Mouse (Mus musculus) layer of hippocampus, adult 9-10 months (tissue): ENCODE data around the gene Pex11b.
"Not testable (repeated sequence)": the region's sequence is repeated elsewhere in the genome, so short reads cannot be mapped to it uniquely, and the experiment has no call there.

Experiments
- DNase-seq: peaks from one replicate; pipeline ENCODE4 v3.0.0; 2022; ENCODE audit warnings: low spot score

Pex11b gene

DNA sequence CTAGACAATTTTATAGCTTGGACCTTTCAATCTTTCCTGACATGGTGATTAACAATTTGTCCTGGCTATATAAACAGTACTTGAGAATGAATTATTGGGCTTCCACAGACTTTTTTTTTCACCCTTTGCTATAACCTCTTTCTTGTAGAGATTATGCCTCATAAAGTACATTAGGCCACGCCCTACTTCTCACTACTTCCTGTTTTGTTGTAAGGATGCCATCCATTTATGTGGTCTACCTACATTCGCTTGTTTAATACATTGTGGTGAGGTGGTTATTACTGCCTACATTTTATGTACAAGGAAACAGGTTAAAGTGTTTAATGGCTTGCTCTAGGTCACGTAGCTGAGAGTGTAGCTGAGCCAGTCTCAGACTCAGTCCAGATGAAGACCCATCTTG, 40.0 kb downstream of the Pex11b start:
- no peak for DNase-seq

DNA sequence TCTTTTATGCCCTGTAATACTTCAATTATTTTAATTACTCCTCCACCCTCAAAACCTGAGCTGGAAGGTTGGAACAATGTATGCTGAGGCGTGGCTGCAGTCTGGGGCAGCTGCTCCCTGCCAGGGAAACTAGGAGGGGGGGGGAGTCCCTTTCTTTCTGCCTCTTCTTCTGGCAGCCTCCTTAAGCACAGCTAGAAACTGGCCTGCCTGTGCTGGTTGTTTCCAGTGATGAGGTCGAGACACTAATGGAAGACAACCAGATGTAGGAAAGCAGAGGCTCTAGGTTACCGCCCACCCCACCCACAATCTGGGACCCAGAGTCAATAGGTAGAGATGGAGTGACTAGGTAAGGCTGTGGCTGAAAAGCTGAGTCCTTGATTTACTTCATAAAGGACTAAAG, 40.5 kb downstream of the Pex11b start:
- no peak for DNase-seq

DNA sequence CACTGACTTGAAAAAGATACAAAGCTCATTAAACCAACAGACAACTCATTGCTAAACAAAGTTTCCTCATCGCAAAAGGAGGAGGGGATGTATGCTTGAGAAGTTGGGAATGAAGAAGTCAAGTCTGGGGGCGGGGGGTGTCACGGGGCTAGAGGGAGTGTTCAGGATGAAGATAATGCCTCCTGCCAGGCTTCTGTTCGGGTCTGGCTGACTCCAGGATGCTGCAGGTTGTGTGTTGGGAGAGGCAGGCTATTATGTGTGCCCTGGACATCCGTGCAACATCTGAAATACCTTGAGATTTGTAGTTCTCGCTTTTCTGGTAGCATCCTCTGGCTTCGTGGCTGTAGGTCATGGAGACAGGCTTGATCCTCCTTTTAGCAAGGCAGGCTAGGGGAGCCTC, 43.3 kb downstream of the Pex11b start:
- DNase-seq = no peak

DNA sequence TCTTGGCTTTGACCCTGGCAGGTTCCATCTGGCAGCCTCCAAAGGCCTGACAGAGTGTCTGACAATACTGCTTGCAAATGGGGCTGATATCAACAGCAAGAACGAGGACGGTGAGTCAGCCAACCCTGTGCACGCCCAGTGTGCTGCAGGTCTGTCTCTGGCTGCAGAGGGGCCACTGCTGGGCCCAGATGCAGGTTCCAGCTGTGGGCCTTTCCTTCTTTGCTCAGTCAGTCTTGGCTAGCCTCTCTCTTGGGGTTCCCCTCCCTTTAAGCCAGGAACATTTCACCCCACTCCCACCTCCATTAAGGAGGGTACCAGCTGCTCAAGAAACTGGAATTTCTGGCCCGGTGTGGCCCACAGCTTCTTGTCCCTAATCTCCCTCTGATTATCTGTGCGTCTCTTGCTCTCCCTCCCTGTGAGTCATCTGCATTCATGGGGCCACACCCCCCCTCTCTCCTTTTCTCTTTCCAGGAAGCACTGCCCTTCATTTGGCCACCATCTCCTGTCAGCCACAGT, 44.0 kb downstream of the Pex11b start:
- no peak for DNase-seq

DNA sequence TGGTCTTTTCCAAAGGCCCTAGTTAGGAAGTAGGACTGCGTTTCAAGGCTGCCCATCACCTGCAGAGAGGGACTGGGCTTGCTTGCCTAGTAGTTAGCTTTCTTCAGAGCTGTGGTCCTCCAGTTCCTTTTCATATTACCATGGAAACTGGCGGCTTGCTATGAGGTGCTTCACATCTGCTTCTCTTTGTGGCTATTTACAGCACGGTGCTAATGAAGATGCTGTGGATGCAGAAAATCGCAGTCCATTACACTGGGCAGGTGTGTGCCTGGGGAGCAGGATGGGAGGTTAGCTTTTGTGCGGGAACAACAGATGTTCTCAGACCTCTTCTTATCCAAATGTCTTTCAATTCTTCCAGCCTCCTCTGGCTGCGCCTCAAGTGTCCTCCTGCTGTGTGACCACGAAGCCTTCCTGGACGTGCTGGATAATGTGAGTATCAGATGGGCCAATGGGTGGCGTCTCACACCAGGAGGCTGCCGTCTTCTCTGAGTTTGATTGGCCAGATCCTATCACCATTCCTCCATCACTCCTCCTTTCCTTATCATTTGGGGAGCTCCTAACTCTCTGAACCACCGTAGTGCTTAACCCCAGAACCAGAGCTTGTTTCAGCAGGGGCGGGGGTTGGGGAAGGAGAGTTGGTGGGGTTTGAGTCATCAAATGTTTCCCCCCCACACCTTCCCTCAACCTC, 45.2 kb downstream of the Pex11b start:
- DNase-seq = no peak

DNA sequence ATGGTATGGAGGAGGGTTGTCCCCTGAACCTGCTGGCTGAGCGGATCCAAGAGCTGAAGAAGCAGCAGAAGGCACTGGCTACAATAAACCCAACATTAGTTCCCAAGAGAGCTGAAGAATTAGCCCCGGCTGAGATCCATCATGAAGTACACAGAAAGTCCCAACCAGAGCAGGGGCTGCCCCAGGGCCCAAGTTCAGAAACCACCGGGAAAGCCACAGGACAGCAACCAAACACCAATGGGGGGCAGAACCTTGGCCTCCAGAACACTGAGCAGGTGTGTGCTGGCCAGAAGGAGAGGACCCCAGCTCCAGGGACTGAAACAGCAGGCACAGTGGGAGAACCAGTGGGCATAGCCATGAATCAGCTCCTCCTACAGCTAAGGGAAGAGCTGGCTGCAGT, 48.3 kb downstream of the Pex11b start:
- DNase-seq = no peak

DNA sequence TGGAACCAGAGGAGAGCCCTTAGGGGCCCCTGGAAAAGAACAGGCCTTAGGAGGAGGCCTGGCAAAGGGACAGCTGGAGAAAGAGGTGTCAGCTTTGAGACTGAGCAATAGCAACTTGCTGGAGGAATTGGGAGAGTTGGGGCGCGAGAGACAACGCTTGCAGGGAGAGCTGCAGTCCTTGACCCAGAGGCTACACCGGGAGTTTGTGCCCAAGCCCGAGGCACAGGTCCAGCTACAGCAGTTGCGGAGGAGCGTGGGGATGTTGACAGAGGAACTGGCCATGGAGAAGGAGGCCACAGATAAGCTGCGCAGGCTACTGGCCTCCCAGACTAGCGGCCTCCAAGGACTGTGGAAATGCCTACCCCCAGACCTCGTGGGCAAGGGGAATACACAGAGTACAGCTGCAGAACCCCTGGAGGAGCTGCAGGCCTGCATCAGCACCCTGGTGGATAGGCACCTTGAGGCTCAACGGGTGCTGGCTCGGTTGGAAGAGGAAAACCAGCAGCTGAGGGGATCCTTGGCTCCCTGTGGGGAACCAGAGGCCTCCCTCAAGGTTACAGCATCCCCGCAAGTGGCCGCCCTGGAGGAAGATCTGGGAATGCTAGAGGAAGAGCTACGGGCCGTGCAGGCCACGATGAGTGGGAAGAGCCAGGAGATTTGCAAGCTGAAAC, 49.1 kb downstream of the Pex11b start:
- DNase-seq = no peak

DNA sequence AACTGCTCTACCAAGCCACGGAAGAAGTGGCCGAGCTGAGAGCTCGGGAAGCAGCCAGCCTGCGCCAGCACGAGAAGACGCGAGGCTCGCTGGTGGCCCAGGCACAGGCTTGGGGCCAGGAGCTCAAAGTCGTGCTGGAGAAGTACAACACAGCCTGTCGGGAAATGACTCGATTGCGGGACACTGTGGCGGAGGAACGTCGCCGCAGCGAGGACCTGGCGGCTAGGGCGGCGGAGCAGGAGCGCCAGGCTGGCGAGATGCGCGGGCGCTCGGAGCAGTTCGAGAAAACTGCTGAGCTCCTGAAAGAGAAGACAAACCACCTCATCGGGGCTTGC, 49.6 kb downstream of the Pex11b start:
- DNase-seq = no peak

DNA sequence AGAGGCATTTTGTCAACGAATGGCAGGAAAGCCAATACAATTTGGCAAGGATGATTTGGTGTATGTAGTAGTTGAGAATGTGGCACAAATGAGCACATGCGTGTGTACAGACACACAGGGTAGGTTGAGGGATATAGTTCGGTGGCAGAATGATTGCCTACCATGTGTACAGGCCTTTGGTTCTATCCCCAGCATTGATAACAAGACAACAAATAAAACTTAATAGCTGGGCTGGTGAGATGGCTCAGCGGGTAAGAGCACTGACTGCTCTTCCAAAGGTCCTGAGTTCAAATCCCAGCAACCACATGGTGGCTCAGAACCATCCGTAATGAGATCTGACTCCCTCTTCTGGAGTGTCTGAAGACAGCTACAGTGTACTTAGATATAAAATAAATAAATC, 50.9 kb downstream of the Pex11b start:
- not testable (repeated sequence) for DNase-seq

DNA sequence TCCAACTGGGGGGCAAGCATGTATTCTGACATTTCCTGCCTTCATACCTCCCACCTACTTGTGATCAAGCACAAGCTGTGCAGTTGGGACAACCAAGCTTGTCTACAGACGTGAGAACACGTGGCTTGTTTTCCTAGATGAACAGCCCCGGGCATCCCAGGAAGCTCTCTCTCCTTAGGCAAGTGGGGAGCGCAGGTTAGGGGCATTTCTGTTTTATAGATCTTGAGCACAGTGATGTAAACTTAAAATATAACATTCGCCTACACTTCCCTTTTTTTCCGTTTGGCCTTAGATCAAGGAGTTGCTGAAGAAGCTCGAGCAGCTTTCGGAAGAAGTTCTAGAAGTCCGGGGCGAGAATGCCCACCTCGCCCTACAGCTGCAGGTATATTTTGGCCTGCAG, 53.7 kb downstream of the Pex11b start:
- no peak for DNase-seq

DNA sequence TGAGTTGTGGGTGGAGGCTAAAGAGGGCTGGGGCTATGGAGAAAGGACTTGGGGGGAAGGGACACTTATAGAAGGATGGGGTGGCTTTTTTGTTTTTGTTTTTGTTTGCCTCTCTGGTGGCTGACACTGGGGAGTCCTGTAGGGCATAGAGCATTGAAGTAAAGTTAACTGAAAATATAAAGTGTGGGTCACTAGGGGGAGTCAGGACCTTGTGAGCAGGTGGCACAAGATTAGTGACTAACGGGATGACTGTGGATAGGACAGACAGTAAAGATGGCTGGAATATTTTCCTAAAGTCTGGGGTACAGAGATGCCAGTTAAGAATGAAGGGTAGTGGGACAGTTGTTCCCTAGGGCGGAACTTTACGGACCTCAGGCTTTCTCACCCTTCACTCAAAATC, 55.1 kb downstream of the Pex11b start:
- no peak for DNase-seq

DNA sequence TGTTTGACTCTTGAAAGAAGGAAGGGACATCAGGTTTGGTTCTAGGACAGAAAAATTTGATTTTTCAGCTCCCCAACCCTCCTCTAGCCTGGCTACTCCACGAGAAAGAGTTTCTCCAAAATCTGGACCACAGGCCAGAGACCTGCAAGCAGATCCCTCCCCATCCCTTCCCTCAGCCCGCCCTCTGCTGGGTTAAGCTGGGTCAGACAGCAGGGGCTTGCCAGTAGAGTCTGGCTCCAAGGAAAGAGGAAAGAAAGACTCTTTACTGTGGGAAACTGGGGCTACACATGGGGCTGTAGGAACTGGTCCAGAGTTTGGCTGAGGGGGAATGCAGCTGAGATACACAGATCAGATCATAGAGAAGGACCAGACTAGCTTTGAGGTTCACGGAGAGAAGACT, 57.3 kb downstream of the Pex11b start:
- DNase-seq = no peak

DNA sequence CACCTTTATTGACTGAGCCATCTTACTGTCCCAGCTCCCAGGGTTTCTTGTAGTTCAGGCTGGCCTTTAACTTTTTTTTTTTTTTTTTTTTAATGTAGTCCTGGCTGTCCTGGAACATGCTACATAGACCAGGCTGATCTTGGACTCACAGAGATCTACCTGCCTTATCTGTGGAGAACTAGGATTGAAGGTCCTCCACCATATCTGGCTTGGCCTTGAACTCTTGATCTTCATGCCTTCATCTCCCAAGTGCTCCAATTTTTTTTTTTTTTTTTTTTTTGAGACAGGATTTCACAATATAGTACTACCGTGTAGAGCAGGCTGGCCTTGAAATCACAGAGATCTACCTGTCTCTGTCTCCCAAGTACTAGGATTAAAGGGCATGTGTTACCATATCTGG, 58.4 kb downstream of the Pex11b start:
- DNase-seq = no peak
